Mouse (Mus musculus): ENCODE results near the gene Serpina3c. TPM values are rescaled to one million over a fixed set of nuclear protein-coding genes. Genes with fewer than 3 reads are reported as not detected.

Serpina3c gene
- polyA plus RNA-seq, 1 experiment from 2014 or later: 0.05 TPM

- DNase-seq (no peak), ATAC-seq (peak; percentile 72)
- Histone ChIP-seq H3K27ac (ENCODE audit: low read depth) (peak overlapping the region; percentile 79), H3K27me3 (ENCODE audit: insufficient read depth, low read length) (no peaks in the 10 kb centered on the region), H3K4me1 (ENCODE audit: insufficient read depth) (peaks cover 21% of the 10 kb centered on the region), H3K9ac (replicated peaks) (no peak overlapping the region), H3K36me3 (replicated peaks; ENCODE audit: insufficient read depth, low read length) (no peaks in the 10 kb centered on the region), H3K9me3 (ENCODE audit: low read length) (no peaks in the 10 kb centered on the region), H3K4me3 (ENCODE audit: low read depth, low read length) (no peak overlapping the region), H3K4me2 (ENCODE audit: low read depth, low read length) (no peak overlapping the region)
- peak; percentile 26; the same call in 1 of the 2 replicates for TF ChIP-seq EP300 (IDR thresholded peaks at IDR 0.05; ENCODE audit: low read depth)
- TF ChIP-seq CTCF (IDR thresholded peaks at IDR 0.05; ENCODE audit: low read depth): no peak
Measured at GRCm38 (mm10) chr12:104106919-104107318, 46.8 kb downstream of the Serpina3c start.

GRCm38 (mm10) chr12:104105847-104106246, 47.8 kb downstream of the Serpina3c start:
- ATAC-seq (peak; percentile 81), DNase-seq (no peak)
- no peak overlapping the region for H3K9ac ChIP-seq (replicated peaks)
- peak overlapping the region; percentile 79 for H3K27ac ChIP-seq (ENCODE audit: low read depth)
- no peaks in the 10 kb centered on the region for H3K27me3 ChIP-seq (ENCODE audit: insufficient read depth, low read length)
- TF ChIP-seq EP300 (IDR thresholded peaks at IDR 0.05; ENCODE audit: low read depth) (peak; percentile 22; the same call in 1 of the 2 replicates), CTCF (IDR thresholded peaks at IDR 0.05; ENCODE audit: low read depth) (no peak)
- no peaks in the 10 kb centered on the region for H3K9me3 ChIP-seq (ENCODE audit: low read length)
- no peaks in the 10 kb centered on the region for H3K36me3 ChIP-seq (replicated peaks; ENCODE audit: insufficient read depth, low read length)
- H3K4me2 ChIP-seq (ENCODE audit: low read depth, low read length): no peak overlapping the region
- H3K4me1 ChIP-seq (ENCODE audit: insufficient read depth): peaks cover 21% of the 10 kb centered on the region
- H3K4me3 ChIP-seq (ENCODE audit: low read depth, low read length): no peak overlapping the region

DNA sequence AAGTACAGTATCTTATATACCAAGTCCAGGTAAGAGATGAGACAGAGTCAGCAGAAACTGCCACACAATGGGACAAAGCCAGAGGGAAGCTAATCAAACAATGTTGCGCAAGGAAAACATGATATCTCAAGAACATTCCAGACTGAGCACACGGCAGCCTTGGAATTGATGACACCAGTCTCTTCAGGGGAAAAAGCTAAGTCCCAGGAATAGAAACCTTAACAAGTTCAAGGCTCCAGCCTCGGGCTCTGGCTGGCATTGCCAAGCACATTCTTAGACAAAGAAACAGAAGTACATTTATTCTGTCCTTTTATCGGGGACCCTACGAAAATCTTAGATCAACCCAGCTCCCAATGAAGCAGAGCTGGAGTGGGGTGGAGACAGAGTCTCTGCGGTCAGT, 52.9 kb downstream of the Serpina3c start, which contains the start of gene Serpina5:
Serpina5 (plus strand) TSS at position 346 of the 400 bp plus-strand sequence.
- TF ChIP-seq EP300 (IDR thresholded peaks at IDR 0.05; ENCODE audit: low read depth) (no peak), CTCF (IDR thresholded peaks at IDR 0.05; ENCODE audit: low read depth) (no peak)
- 74% methylated on average over 6 of the region's 6 CpGs for WGBS (ENCODE audit: insufficient replicate concordance)
- DNase-seq (no peak), ATAC-seq (no peak)
- Histone ChIP-seq H3K9ac (replicated peaks) (no peak within 1 kb of the TSS), H3K36me3 (replicated peaks; ENCODE audit: insufficient read depth, low read length) (no peaks in the 10 kb centered on the region), H3K4me3 (ENCODE audit: low read depth, low read length) (no peak within 1 kb of the TSS), H3K27me3 (ENCODE audit: insufficient read depth, low read length) (no peaks in the 10 kb centered on the region), H3K9me3 (ENCODE audit: low read length) (no peaks in the 10 kb centered on the region), H3K27ac (ENCODE audit: low read depth) (no peak within 1 kb of the TSS), H3K4me2 (ENCODE audit: low read depth, low read length) (no peak within 1 kb of the TSS), H3K4me1 (ENCODE audit: insufficient read depth) (0 out of 2 replicates have a peak, but pooled peaks cover 2% of the 10 kb centered on the region)

Other genes with a start within 250 kb of the Serpina3c start
- 1,386 and 1,402 TPM in 2 replicates for gene Serpina1c, start 249.0 kb downstream of the Serpina3c start, polyA plus RNA-seq (2015; fragmentation: Nextera tagmentation; extraction: Ambion mirVana)
- 4,259 and 4,481 TPM in 2 replicates for gene Serpina1e, start 194.9 kb downstream of the Serpina3c start, polyA plus RNA-seq (2015; fragmentation: Nextera tagmentation; extraction: Ambion mirVana)
- 224 and 244 TPM in 2 replicates for gene Serpina11, start 163.9 kb downstream of the Serpina3c start, polyA plus RNA-seq (2015; fragmentation: Nextera tagmentation; extraction: Ambion mirVana)
- 0.05 and 0.06 TPM in 2 replicates for gene Serpina9, start 140.1 kb downstream of the Serpina3c start, polyA plus RNA-seq (2015; fragmentation: Nextera tagmentation; extraction: Ambion mirVana)
- 0.13 TPM in 2 replicates for gene Serpina12, start 109.4 kb downstream of the Serpina3c start, polyA plus RNA-seq (2015; fragmentation: Nextera tagmentation; extraction: Ambion mirVana)
- 0.54 and 0.58 TPM in 2 replicates for gene Serpina5, start 52.8 kb downstream of the Serpina3c start, polyA plus RNA-seq (2015; fragmentation: Nextera tagmentation; extraction: Ambion mirVana)
- 0.12 TPM in 1 of 2 replicates, not detected in the other for gene Serpina3a, start 41.1 kb downstream of the Serpina3c start, polyA plus RNA-seq (2015; fragmentation: Nextera tagmentation; extraction: Ambion mirVana)
- 0.65 and 0.73 TPM in 2 replicates for gene Serpina3b, start 25.9 kb downstream of the Serpina3c start, polyA plus RNA-seq (2015; fragmentation: Nextera tagmentation; extraction: Ambion mirVana)
- gene Serpina3f, start 60.7 kb upstream of the Serpina3c start, polyA plus RNA-seq (2015; fragmentation: Nextera tagmentation; extraction: Ambion mirVana): 2.5 and 4.1 TPM in 2 replicates
- gene Serpina3g, start 82.4 kb upstream of the Serpina3c start, polyA plus RNA-seq (2015; fragmentation: Nextera tagmentation; extraction: Ambion mirVana): 18.2 and 21.9 TPM in 2 replicates
- gene Serpina3i, start 109.3 kb upstream of the Serpina3c start, polyA plus RNA-seq (2015; fragmentation: Nextera tagmentation; extraction: Ambion mirVana): 0.44 and 0.95 TPM in 2 replicates
- not detected in 2 replicates for gene Serpina3j, start 160.7 kb upstream of the Serpina3c start, polyA plus RNA-seq (2015; fragmentation: Nextera tagmentation; extraction: Ambion mirVana)
- gene Serpina3k, start 184.6 kb upstream of the Serpina3c start, polyA plus RNA-seq (2015; fragmentation: Nextera tagmentation; extraction: Ambion mirVana): 407 and 479 TPM in 2 replicates
- gene Serpina3m, start 184.6 kb upstream of the Serpina3c start, polyA plus RNA-seq (2015; fragmentation: Nextera tagmentation; extraction: Ambion mirVana): 325 and 370 TPM in 2 replicates

Measured in liver, postnatal 0 days (tissue).